Mouse (Mus musculus) frontal cortex, postnatal 10 days (tissue): Measurements from ENCODE around the gene Gm3453.
"Not testable (repeated sequence)": the region's sequence is repeated elsewhere in the genome, so short reads cannot be mapped to it uniquely, and the experiment has no call there.

Source experiments
- DNase-seq, 2 experiments: peaks; one replicate each; pipeline ENCODE4 v3.0.0; 2022; ENCODE audit warnings: low spot score in 2 of 2, mixed read lengths in 1 of 2

The Gm3453 gene

DNA sequence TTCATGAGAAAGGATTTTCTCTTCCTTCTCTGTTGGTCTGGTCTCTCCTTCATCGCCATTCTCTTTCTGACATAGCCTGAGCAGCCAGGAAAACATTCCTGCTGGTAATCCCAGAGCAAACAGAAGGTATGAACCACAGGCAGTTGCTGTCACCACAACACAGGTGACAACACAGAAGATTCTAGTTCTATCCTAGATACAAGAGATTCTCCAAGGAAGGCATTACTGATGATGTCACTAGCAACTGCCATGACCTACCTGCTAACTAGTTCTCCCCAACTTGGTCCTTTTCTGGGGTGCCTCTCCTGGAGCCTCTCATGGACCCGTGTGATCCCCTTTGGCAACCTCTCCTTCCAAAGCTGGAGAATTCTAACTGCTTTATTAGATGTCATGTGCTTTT, at the start of gene Gm3453:
Gm3453 (minus strand) TSS at position 101 of the 400 bp plus-strand sequence.
- DNase-seq: not testable (repeated sequence)

GRCm38 (mm10) chr14:5987136-5987535, 8.2 kb upstream of the Gm3453 start:
- peak in 1 of 2 experiments; percentile 7 for DNase-seq

GRCm38 (mm10) chr14:5962441-5962840, 16.5 kb downstream of the Gm3453 start:
- DNase-seq: not testable (repeated sequence)

- peak; percentile 5 to 21 for DNase-seq
Measured at GRCm38 (mm10) chr14:5961635-5962034, 17.3 kb downstream of the Gm3453 start, which contains the start of gene Gm3248. Gene Gm3248 (minus strand): TSS chr14:5961745.

GRCm38 (mm10) chr14:5961102-5961501, 17.8 kb downstream of the Gm3453 start:
- peak in 1 of 2 experiments; percentile 9 for DNase-seq

GRCm38 (mm10) chr14:5960479-5960878, 18.5 kb downstream of the Gm3453 start:
- DNase-seq: peak; percentile 4 to 13

- DNase-seq: not testable (repeated sequence)
Measured at GRCm38 (mm10) chr14:5923276-5923675, 55.7 kb downstream of the Gm3453 start.
